Mouse (Mus musculus): Measurements from ENCODE around the gene Myo6.

DNA sequence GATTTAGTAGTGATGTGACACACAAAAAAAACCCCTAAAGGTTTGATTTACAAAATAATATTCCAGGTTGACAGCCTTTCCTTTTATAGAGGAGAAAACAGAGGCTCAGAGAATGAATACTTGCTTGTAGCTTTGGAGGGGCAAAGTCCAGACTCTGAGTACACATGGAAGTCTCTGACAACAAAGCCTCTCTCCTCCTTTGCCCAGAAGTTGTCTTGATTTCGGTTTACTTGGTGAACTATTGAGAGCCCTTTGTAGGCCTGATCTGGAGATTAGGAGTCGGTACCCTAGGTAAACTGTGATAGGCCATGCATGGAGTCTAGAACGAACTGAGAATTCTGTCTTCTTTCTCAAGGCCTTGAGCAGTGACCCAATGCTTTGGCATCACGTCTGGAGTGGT, 2.3 kb downstream of the Myo6 start:
- TF ChIP-seq CTCF (IDR thresholded peaks at IDR 0.05; ENCODE audit: borderline replicate concordance, control insufficient read depth, extremely low read depth, insufficient read depth, low read length, poor library complexity) (no peak), POLR2A (IDR thresholded peaks at IDR 0.05; ENCODE audit: control insufficient read depth, extremely low read depth, insufficient read depth, low read length, poor library complexity) (no peak)
